Mouse (Mus musculus): ENCODE results near the gene Cd19.

- TF ChIP-seq CTCF (IDR thresholded peaks at IDR 0.05; ENCODE audit: low read depth, low read length) (no peak), TAL1 (conservative IDR thresholded peaks at IDR 0.05; ENCODE audit: low read depth, low read length) (no peak), GATA1 (IDR thresholded peaks at IDR 0.05; ENCODE audit: borderline replicate concordance, low read length) (no peak)
Observed at GRCm38 (mm10) chr7:126373007-126373406, 41.7 kb downstream of the Cd19 start.
